Mouse (Mus musculus): ENCODE data around the gene Rpl23a.
"Not testable (repeated sequence)": the region's sequence is repeated elsewhere in the genome, so short reads cannot be mapped to it uniquely, and the experiment has no call there.

Gene Rpl23a

DNA sequence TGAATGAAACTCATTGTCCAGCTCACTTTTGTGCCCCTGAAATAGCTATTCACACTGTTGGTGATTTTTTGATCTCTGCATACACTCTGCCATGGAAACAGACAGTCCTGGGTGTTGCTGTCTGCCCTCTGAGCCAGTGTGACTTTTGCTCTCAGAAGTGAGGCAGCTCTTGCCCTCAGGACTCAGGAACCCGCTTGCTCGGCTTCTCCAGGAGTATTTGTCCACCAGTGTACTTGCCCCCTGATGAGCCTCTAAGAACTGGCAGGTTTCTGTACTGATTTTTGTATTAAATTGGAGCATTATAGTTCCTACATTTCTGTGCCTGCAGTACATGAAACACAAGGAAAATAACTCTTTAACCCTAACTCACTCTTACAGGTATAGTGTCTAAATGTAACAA, 39.9 kb downstream of the Rpl23a start:
- no peak for DNase-seq (ENCODE audit: low spot score)

DNA sequence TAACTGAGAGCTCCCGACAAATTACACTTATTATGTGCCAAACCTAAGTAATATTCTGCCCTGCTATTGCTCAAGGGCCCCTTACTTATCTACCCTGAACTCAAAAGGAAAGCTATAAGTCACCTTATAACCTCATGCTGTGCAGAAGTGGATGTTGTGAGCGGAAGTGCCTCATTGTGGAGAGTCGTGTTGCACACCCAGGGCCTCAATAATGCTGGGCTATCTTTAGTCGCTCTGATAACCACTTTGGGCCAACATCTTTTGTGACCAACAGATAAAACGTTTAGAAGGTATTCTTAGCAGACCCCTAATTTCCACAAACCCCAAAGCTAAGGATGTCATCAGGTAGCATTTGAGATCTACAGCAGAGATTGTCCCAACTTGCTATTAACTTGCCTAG, 42.7 kb downstream of the Rpl23a start:
- DNase-seq (ENCODE audit: low spot score) = no peak

DNA sequence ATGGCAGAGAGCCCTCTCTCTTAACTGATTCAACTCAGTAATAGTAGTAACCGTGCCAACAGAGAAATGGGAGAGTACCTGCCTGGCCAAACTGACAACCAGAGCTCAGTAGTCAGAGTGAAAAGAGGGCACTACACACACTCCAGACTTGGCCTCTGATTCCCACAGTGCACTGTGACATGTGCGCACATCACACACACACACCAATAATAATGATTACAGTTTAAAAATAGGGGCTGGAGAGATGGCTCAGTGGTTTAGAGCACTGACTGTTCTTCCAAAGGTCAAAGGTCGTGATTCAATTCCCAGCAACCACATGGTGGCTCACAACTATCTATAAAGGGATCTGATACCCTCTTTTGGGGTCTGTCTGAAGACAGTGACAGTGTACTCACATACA, 45.4 kb downstream of the Rpl23a start:
- DNase-seq (ENCODE audit: low spot score) = no peak

DNA sequence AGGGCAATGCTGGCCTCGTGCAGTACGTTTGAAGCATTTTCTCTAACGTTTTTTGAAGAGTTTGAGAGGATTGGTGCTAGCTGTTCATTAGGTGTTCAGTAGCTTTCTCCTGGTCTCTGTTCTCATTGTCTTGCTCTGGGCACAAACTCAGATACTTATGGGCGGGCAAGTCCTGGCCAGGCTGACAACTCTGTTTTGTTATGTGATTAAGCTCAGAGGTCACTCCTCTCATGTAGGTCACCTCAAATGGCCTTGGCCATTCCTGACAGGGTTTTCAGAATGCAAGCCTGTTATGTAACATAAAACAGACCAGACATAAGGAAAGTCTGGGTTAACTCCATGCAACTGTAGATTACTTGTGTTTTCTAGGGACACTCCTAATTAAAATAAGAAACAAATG, 45.8 kb downstream of the Rpl23a start:
- DNase-seq (ENCODE audit: low spot score) = no peak

DNA sequence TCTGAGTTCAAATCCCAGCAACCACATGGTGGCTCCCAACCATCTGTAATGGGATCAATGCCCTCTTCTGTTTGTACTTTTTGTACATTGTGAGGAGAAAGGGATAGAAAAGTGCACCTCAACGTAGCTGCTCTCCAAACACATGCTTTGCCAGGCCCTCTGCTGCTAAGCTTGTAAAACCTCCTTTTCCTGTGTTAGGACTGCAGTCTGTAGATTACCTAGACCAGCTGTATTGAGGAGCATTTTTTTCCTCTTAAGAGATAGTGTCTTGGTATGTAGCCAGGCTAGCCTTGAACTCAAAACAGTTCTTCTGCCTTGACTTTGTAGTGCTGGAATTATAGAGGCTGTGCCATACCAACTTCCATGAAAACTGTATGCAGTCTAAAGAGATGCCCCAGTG, 47.3 kb downstream of the Rpl23a start:
- DNase-seq (ENCODE audit: low spot score) = no peak

DNA sequence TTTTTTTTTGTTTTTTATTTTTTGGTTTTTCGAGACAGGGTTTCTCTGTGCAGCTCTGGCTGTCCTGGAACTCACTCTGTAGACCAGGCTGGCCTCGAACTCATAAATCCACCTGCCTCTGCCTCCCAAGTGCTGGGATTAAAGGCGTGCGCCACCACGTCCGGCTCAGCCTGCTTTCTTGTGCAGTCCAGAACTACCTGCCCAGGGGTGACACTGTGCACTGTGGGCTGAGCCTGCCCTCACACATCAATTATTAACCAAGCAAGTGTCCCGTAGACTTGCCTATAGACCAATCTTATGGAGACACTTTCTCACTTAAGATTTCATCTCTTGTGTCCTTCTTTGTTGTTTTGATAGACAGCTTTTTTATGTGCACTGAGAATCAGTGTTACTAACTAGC, 48.1 kb downstream of the Rpl23a start:
- DNase-seq (ENCODE audit: low spot score) = not testable (repeated sequence)

DNA sequence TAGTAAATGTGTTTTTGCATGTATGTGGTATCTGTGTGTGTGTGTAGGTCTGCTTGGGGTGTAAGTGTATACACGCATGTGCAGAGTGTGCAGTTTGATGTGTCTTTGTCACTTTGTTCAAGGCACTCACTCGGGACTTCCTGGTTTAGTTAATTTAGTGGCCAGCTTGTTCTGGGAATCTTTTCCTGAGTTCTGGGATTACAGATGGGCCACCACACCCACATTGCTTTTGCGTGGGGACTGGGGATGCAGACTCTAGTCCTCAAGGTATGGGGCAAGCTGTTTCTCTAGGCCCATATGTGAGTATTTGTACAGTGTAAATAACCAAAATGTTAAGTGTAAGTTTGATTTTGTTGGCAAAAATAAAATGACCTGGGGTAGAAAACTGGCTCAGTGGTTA, 49.0 kb downstream of the Rpl23a start:
- DNase-seq (ENCODE audit: low spot score) = no peak

DNA sequence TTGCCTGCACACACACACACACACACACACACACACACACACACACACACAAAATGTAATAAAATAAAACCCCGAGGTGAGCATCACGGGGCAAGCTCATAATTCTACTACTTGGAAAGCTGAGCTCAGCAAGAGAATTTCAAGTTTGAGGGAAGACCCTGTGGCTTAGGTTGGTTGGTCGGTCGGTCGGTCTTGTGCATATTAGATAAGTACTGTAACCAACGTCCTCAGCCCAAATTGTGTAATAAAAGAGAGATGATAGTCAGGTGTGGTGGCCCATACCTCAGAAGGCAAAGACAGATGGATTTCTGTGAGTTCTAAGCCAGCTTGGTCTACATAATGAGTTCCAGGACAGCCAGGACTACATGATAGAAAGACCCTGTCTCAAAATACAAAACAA, 49.5 kb downstream of the Rpl23a start:
- DNase-seq (ENCODE audit: low spot score) = no peak
